Mouse (Mus musculus) cerebellum, postnatal 36 days (tissue): ENCODE measurements around the gene 3830403N18Rik.
"Not testable (repeated sequence)": the region's sequence is repeated elsewhere in the genome, so short reads cannot be mapped to it uniquely, and the experiment has no call there.

Experiments used
- DNase-seq, 2 experiments: peaks; one replicate each; pipeline ENCODE4 v3.0.0; 2021 to 2022; ENCODE audit warnings: mixed read lengths in 2 of 2

3830403N18Rik gene

GRCm38 (mm10) chrX:56136336-56136909, at the start of gene 3830403N18Rik:
TSS of gene 3830403N18Rik (plus strand) at chrX:56136572.
- not testable (repeated sequence) for DNase-seq

- DNase-seq, result no peak
These were observed 15.0 kb downstream of the 3830403N18Rik start for GRCm38 (mm10) chrX:56151396-56151795.

GRCm38 (mm10) chrX:56186449-56186848, 50.1 kb downstream of the 3830403N18Rik start:
- not testable (repeated sequence) for DNase-seq
